Mouse (Mus musculus) lung, postnatal 0 days (tissue): ENCODE results near the gene Palld. TPM values are rescaled to one million over a fixed set of nuclear protein-coding genes. Genes with fewer than 3 reads are reported as not detected.

Experiments used
- ATAC-seq: fragments of 200-750 bp; cut with Nextera tagmentation; 2 replicates; pipeline ENCODE4 v1.8.0; 2017; ENCODE audit warnings: moderate library complexity
- DNase-seq: peaks from one replicate; pipeline ENCODE4 v3.0.0-alpha.2; 2016; ENCODE audit warnings: low spot score
- H3K27ac ChIP-seq: fragments of 300-500 bp; sonication (generic); 2 replicates; pipeline ENCODE4 v1.5.1; 2014; ENCODE audit warnings: antibody characterized with exemption, mild to moderate bottlenecking, low read length, mixed read lengths
- H3K27me3 ChIP-seq: fragments of 300-500 bp; sonication (generic); replicated peaks from 2 replicates; pipeline ENCODE4 v1.6.1; 2014; ENCODE audit warnings: low read length, mixed read lengths; ENCODE audit not compliant: insufficient read depth
- H3K36me3 ChIP-seq: fragments of 300-500 bp; sonication (generic); 2 replicates; pipeline ENCODE4 v1.6.1; 2014; ENCODE audit warnings: low read length, mixed read lengths; ENCODE audit not compliant: insufficient read depth
- H3K4me1 ChIP-seq: fragments of 300-500 bp; sonication (generic); 2 replicates; pipeline ENCODE4 v1.6.1; 2014; ENCODE audit warnings: antibody characterized with exemption, low read depth, low read length, mixed read lengths; ENCODE audit not compliant: insufficient read depth
- H3K4me2 ChIP-seq: fragments of 300-500 bp; sonication (generic); replicated peaks from 2 replicates; pipeline ENCODE4 v1.6.1; 2014; ENCODE audit warnings: low read depth, mild to moderate bottlenecking, low read length, moderate library complexity, mixed read lengths
- H3K4me3 ChIP-seq: fragments of 300-500 bp; sonication (generic); 2 replicates; pipeline ENCODE4 v1.5.1; 2014; ENCODE audit warnings: low read depth, low read length
- H3K9ac ChIP-seq: fragments of 300-500 bp; sonication (generic); replicated peaks from 2 replicates; pipeline ENCODE4 v1.6.1; 2014; ENCODE audit warnings: low read depth, mild to moderate bottlenecking
- H3K9me3 ChIP-seq: fragments of 300-500 bp; sonication (generic); 2 replicates; pipeline ENCODE4 v1.6.1; 2016; ENCODE audit warnings: low read length, mixed read lengths
- CTCF ChIP-seq: IDR thresholded peaks from 2 replicates; pipeline ENCODE4 v1.5.1; 2016; ENCODE audit warnings: antibody characterized with exemption, mild to moderate bottlenecking
- EP300 ChIP-seq: IDR thresholded peaks from 2 replicates; pipeline ENCODE4 v1.6.1; 2016; ENCODE audit warnings: antibody characterized with exemption, mild to moderate bottlenecking, control low read depth
- WGBS: fragments of 180-500 bp; shearing (Covaris S2); extraction: QIAGEN DNeasy Blood & Tissue Kit; methylation state at CpG from one replicate; pipeline ENCODE4 v1.1.7; 2014; 5-methylcytosine and 5-hydroxymethylcytosine counted together
- polyA plus RNA-seq: library from polyadenylated mRNA; unstranded; fragments of >200 nt; fragmentation: Nextera tagmentation; extraction: Ambion mirVana; gene quantifications from 2 replicates; pipeline ENCODE4 v1.2.1, GENCODE M21; 2015

Gene Palld
- polyA plus RNA-seq, 1 experiment from 2014 or later = 130 TPM

DNA sequence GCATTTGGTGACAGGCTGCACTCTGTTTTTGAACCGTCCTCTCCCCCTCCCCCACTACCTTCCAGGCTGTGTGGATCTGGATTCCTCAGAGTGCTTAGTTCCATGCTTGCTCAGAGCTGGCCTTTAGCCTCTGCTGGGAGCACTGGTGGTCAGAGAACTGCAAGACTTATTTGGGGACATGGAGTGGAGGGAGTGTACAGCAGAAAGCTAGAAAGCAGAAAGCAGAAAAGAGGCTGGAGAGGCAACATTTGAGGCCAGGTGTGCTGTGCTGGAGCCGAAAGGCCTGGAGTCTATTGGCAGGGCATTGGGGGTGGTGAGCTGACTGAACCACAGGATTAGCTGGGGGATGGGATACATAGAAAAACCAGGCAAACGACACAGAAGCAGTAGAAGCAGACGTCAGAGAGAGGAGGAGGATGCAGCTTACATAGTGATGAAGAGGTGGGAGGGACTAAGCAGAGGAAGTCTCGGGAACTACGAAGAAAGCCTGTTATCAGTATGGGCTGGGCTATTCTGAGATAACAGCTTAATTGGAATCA, 188.1 kb downstream of the Palld start:
- Histone ChIP-seq H3K4me2 (no peak overlapping the region), H3K9me3 (no peaks in the 10 kb centered on the region), H3K36me3 (no peaks in the 10 kb centered on the region), H3K4me3 (no peak overlapping the region), H3K27ac (no peak overlapping the region), H3K27me3 (no peaks in the 10 kb centered on the region), H3K4me1 (no peaks in the 10 kb centered on the region), H3K9ac (no peak overlapping the region)
- WGBS = 20% methylated on average over 6 of the region's 6 CpGs
- ATAC-seq = no peak
- no peak for TF ChIP-seq CTCF
- no peak for TF ChIP-seq EP300
- no peak for DNase-seq

- 65% methylated on average over 16 of the region's 16 CpGs for WGBS
- no peak overlapping the region for H3K4me3 ChIP-seq
- H3K4me2 ChIP-seq = peak overlapping the region; percentile 30; the same call in 1 of the 2 replicates
- no peak overlapping the region for H3K9ac ChIP-seq
- TF ChIP-seq EP300 = peak; percentile 43; the same call in 1 of the 2 replicates
- no peak for TF ChIP-seq CTCF
- H3K9me3 ChIP-seq = no peaks in the 10 kb centered on the region
- H3K36me3 ChIP-seq = no peaks in the 10 kb centered on the region
- no peak overlapping the region for H3K27ac ChIP-seq
- H3K27me3 ChIP-seq = no peaks in the 10 kb centered on the region
- DNase-seq (peak; percentile 71), ATAC-seq (peak; percentile 78)
- H3K4me1 ChIP-seq = no peaks in the 10 kb centered on the region
Measured at GRCm38 (mm10) chr8:61713195-61713990, 189.1 kb downstream of the Palld start.

GRCm38 (mm10) chr8:61712426-61712825, 190.1 kb downstream of the Palld start:
- DNase-seq = peak; percentile 67
- Histone ChIP-seq H3K9me3 (no peaks in the 10 kb centered on the region), H3K27me3 (no peaks in the 10 kb centered on the region), H3K4me2 (no peak overlapping the region), H3K4me1 (no peaks in the 10 kb centered on the region), H3K36me3 (no peaks in the 10 kb centered on the region), H3K9ac (no peak overlapping the region), H3K4me3 (no peak overlapping the region), H3K27ac (no peak overlapping the region)
- ATAC-seq = no peak
- 61% methylated on average over 2 of the region's 2 CpGs for WGBS
- TF ChIP-seq EP300 (no peak), CTCF (no peak)

DNA sequence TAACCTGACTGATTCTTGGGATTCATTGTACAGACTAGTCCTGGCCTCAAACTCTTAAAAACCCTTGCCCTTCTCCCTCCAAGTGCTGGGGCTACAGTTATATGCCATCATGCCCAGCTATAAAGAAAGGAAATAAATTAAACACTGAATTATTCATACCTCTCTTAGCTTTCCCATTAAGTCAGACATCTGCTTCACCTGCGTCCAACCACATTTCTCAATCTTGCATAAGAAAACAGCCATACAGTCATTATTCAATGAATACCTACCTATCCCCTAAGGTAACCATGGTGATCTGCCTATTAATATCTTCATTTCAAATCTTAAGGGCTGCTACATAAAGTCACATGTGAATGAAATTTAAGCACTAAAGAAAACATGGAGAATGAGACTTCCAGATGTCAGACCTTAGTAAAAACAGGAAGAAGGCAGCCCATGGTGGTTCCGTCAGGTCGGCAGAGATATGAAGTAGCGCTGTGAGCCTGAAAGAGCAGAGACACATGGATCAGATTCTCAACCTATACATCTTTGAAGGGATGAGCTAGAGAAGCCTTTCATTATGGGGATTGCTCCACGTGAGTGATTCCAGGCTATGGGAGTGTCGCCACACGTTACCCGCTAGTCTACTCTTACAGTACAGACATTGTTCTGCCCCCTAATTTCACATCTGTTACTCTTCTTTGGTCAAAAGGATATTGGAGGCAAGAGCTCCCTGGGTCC, 193.7 kb downstream of the Palld start:
- H3K36me3 ChIP-seq = no peaks in the 10 kb centered on the region
- no peak overlapping the region for H3K27ac ChIP-seq
- no peaks in the 10 kb centered on the region for H3K27me3 ChIP-seq
- ATAC-seq (no peak), DNase-seq (no peak)
- no peak overlapping the region for H3K9ac ChIP-seq
- no peaks in the 10 kb centered on the region for H3K9me3 ChIP-seq
- WGBS = 90% methylated on average over 8 of the region's 8 CpGs
- H3K4me1 ChIP-seq = no peaks in the 10 kb centered on the region
- TF ChIP-seq CTCF (no peak), EP300 (no peak)
- no peak overlapping the region for H3K4me3 ChIP-seq
- H3K4me2 ChIP-seq = no peak overlapping the region

DNA sequence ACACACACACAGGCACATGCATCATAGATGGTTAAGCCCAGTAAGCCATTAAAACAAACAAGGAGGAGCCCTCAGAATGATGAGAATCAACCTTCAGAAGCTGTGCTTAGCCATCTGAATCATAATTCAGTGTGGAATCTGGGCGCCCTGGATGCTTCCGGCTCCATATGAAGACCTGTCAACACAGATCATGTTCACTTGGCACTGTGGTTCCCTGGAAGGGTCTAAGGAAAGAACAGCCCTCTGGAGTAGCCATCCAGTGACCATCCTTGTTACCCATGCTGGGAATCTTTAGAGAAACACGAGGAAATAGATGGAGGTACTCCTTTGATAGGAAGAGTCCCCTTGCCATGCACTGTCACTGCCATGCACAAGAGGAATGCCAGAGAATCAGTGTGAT, 197.0 kb downstream of the Palld start:
- no peak overlapping the region for H3K4me2 ChIP-seq
- 81% methylated on average over 3 of the region's 3 CpGs for WGBS
- no peaks in the 10 kb centered on the region for H3K4me1 ChIP-seq
- no peaks in the 10 kb centered on the region for H3K27me3 ChIP-seq
- H3K9me3 ChIP-seq = no peaks in the 10 kb centered on the region
- TF ChIP-seq CTCF (no peak), EP300 (no peak)
- DNase-seq (no peak), ATAC-seq (no peak)
- H3K36me3 ChIP-seq = no peaks in the 10 kb centered on the region
- H3K4me3 ChIP-seq = no peak overlapping the region
- H3K27ac ChIP-seq = no peak overlapping the region
- no peak overlapping the region for H3K9ac ChIP-seq

- H3K27ac ChIP-seq = no peak overlapping the region
- H3K4me2 ChIP-seq = no peak overlapping the region
- no peaks in the 10 kb centered on the region for H3K36me3 ChIP-seq
- ATAC-seq = no peak
- H3K4me1 ChIP-seq = no peaks in the 10 kb centered on the region
- no peaks in the 10 kb centered on the region for H3K27me3 ChIP-seq
- WGBS = 75% methylated on average over 8 of the region's 8 CpGs
- H3K4me3 ChIP-seq = no peak overlapping the region
- DNase-seq = no peak
- H3K9me3 ChIP-seq = no peaks in the 10 kb centered on the region
- H3K9ac ChIP-seq = no peak overlapping the region
- TF ChIP-seq CTCF (no peak), EP300 (no peak)
Measured at GRCm38 (mm10) chr8:61702122-61702521, 200.4 kb downstream of the Palld start.
